ENCODE assay signal across 36 mouse cellular contexts in genomic region chr16:54047836-54048235, GRCm38 (mm10).
"Had no signal": no experiment of that assay in that cellular context is flagged by ENCODE, and none has a peak within 500 bp of the region (broad histone marks: within the 10 kb centered on the region; RNA-seq: fewer than 3 reads in every experiment).

No protein-coding gene starts in this region.

- H3K9me3 ChIP-seq: heart, embryonic 10.5 days; heart, embryonic 12.5 days; heart, embryonic 13.5 days; heart, embryonic 15.5 days; hindbrain, embryonic 10.5 days; hindbrain, embryonic 12.5 days; hindbrain, embryonic 13.5 days; hindbrain, embryonic 15.5 days; intestine, embryonic 15.5 days; kidney, embryonic 15.5 days had no signal

- H3K4me1 ChIP-seq: heart, embryonic 10.5 days; heart, embryonic 12.5 days; heart, embryonic 13.5 days; heart, embryonic 15.5 days; hindbrain, embryonic 10.5 days; hindbrain, embryonic 12.5 days; hindbrain, embryonic 13.5 days; hindbrain, embryonic 15.5 days; intestine, embryonic 15.5 days; kidney, embryonic 15.5 days had no signal

- DNase-seq: heart, postnatal 10 days; heart, postnatal 14 days; heart, postnatal 36 days; heart, postnatal 4 days; kidney, adult 11 months; kidney, adult 18-20 months; kidney, adult 2 months; kidney, adult 8-10 months; kidney, adult 9 months; kidney, postnatal 10 days; kidney, postnatal 14 days; kidney, postnatal 25 days; kidney, postnatal 36 days; kidney, postnatal 4 days; layer of hippocampus, adult 9-11 months; layer of hippocampus, postnatal 36 days had no signal

- H3K9ac ChIP-seq: heart, embryonic 12.5 days; heart, embryonic 13.5 days; heart, embryonic 15.5 days; hindbrain, embryonic 12.5 days; hindbrain, embryonic 13.5 days; hindbrain, embryonic 14.5 days; hindbrain, embryonic 15.5 days; intestine, embryonic 15.5 days; kidney, embryonic 15.5 days had no signal

- H3K27me3 ChIP-seq: heart, embryonic 12.5 days; heart, embryonic 13.5 days; heart, embryonic 15.5 days; hindbrain, embryonic 12.5 days; hindbrain, embryonic 13.5 days; hindbrain, embryonic 15.5 days; intestine, embryonic 15.5 days; kidney, embryonic 15.5 days had no signal

- H3K4me2 ChIP-seq: heart, embryonic 11.5 days; heart, embryonic 12.5 days; heart, embryonic 13.5 days; heart, embryonic 15.5 days; hindbrain, embryonic 12.5 days; hindbrain, embryonic 13.5 days; hindbrain, embryonic 14.5 days; hindbrain, embryonic 15.5 days; intestine, embryonic 15.5 days; kidney, embryonic 15.5 days had no signal

- H3K4me3 ChIP-seq: heart, embryonic 10.5 days; heart, embryonic 12.5 days; heart, embryonic 13.5 days; heart, embryonic 15.5 days; hindbrain, embryonic 10.5 days; hindbrain, embryonic 12.5 days; hindbrain, embryonic 13.5 days; hindbrain, embryonic 15.5 days; intestine, embryonic 15.5 days; kidney, embryonic 15.5 days; layer of hippocampus, adult 2 months; left cerebral cortex, adult 2 months had no signal

- H3K36me3 ChIP-seq: heart, embryonic 10.5 days; heart, embryonic 12.5 days; heart, embryonic 13.5 days; heart, embryonic 15.5 days; hindbrain, embryonic 10.5 days; hindbrain, embryonic 12.5 days; hindbrain, embryonic 13.5 days; hindbrain, embryonic 15.5 days; intestine, embryonic 15.5 days; kidney, embryonic 15.5 days had no signal

- ATAC-seq: hindbrain, embryonic 16.5 days; hindbrain, postnatal 0 days; inflammation-experienced regulatory T-cells, adult 6 months; intestine, embryonic 15.5 days; intestine, embryonic 16.5 days; intestine, postnatal 0 days had no signal

- H3K27ac ChIP-seq: heart, embryonic 10.5 days; heart, embryonic 13.5 days; heart, embryonic 15.5 days; hindbrain, embryonic 10.5 days; hindbrain, embryonic 12.5 days; hindbrain, embryonic 13.5 days; hindbrain, embryonic 14.5 days; hindbrain, embryonic 15.5 days; hindbrain, postnatal 0 days; intestine, embryonic 15.5 days; kidney, embryonic 15.5 days; kidney, postnatal 0 days; layer of hippocampus, adult 2 months; left cerebral cortex, adult 2 months had no signal
